Mouse (Mus musculus) 3T3-L1 (cell line): Measurements from ENCODE around the gene Pdcd6ip.

Experiments
- DNase-seq: peaks from one replicate; pipeline ENCODE4 v3.0.0-alpha.2; 2015; ENCODE audit warnings: low read depth, low spot score

The Pdcd6ip gene

DNA sequence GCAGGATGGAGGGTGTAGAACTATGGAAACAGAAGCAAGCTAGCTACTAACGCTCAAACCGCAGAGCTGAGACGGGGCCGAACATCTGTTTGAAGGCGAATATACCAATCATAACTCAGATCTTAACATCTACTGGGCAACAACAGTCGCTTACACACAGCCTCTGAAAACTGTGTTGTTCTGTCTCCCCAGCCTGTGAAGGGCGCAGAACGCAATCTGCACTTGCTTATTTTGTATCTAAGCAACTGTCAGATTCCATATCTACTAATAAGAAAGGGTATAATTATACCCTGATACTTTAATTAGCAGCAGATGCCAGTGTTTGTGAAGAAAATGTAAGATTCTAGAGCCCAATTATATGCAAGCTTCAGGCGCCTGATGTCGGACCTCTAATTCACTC, 81.3 kb downstream of the Pdcd6ip start:
- DNase-seq: no peak

DNA sequence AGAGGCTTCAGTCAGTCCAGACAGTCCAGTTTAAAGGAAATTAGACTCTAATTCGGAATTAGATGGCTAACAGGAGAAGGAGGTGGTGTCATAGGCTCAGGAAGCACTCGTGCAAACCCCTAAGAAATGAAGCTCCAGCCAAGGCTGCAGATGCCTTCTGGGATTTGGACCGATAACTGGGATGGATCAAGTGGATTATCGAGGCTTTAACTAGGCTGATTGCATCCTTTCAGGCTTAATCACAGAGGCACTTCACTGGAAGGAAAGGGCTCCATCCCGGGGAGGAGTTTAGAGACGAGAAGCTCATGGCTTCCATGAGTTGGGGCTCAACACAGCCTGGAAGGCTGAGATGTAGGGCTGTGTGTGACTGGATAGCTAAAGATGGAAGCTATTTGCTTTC, 84.0 kb downstream of the Pdcd6ip start:
- no peak for DNase-seq

DNA sequence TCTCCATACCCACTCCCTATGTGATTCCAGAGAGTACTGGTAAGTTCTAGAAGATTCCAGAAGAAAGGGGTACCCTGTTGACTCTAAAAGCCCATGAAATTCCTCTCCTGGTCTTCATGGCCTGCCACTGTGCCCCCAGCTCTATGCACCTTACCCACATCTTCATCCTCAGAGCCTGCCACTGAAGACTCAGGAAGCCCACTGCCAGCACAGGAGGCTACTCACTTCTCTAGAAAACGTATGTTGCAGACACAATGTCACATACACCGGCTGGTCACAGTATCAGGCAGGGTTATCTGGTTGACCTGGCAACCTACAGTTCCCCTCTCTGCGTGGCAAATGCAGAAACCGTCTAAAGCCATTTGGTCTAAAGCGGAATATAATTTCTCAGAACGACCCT, 91.0 kb downstream of the Pdcd6ip start:
- DNase-seq: no peak

DNA sequence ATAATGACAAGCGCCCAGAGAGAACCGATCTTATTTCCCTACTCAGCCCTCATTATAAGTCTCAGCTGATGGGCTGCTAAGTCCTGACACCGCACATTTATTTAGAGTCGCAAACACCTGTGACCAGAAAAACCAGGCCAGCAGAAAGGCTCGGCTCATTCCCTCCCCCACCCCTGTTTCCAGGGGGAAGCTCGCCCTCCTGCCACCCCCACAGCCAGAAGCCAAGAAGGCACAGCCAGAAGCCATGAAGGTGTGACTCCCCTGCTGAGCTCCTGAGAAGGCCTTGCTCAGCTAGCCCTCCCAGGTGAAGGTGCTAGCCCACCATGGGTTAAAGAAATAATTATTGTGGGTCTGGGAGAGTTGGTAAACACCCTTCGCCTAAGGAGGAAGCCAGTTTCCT, 97.3 kb downstream of the Pdcd6ip start:
- DNase-seq: no peak

DNA sequence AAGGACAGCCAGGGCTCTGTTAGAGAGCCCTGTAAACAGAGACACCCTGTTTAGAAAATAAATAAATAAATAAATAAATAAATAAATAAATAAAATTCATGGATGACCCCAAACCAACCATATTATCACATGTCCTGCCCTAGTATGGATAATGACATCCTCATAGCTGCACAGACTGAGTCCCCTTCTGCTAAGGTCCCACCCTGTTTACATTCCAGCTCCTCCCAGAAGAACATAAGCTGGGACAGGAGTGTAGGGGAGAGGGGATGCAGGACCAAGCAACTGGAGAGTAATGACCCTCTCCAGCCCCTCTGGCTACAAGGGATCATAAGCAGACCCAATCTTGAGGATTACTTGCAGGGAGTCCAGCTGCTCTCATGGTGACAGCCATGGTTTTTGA, 105.9 kb downstream of the Pdcd6ip start:
- no peak for DNase-seq
